Mouse (Mus musculus): ENCODE measurements at regions not wholly inside any gene's neighbourhood (a gene's known extent, or its start where the extent isn't known, plus 50 kb on each side); places are given as distances from the start of the nearest gene placed in this dataset.

GRCm38 (mm10) chr3:105142631-105143030 lies 76.0 kb downstream of the 4930564D02Rik start:
- no peak for TF ChIP-seq CTCF (IDR thresholded peaks at IDR 0.05; ENCODE audit: insufficient read depth, low read length)
- TF ChIP-seq POLR2A (IDR thresholded peaks at IDR 0.05; ENCODE audit: borderline replicate concordance, extremely low read depth, low read depth, low read length), result no peak

Data from lung, adult 2 months (tissue).